Mouse (Mus musculus) forebrain, embryonic 16.5 days (tissue): ENCODE results near the gene Trim14. TPM values are rescaled to one million over a fixed set of nuclear protein-coding genes. Genes with fewer than 3 reads are reported as not detected.
A peak's percentile ranks its signal among the peaks of the same experiment; 100 is the strongest.

Source experiments
- ATAC-seq: fragments of 200-750 bp; cut with Nextera tagmentation; 2 replicates; pipeline ENCODE4 v1.8.0; 2017; ENCODE audit warnings: mild to moderate bottlenecking, moderate library complexity
- H3K27ac ChIP-seq: fragments of 300-500 bp; sonication (generic); 2 replicates; pipeline ENCODE4 v1.5.1; 2014; ENCODE audit warnings: low read length, control low read depth
- H3K27me3 ChIP-seq: fragments of 300-500 bp; sonication (generic); replicated peaks from 2 replicates; pipeline ENCODE4 v1.6.1; 2014; ENCODE audit warnings: low read length; ENCODE audit not compliant: control insufficient read depth, insufficient read depth
- H3K36me3 ChIP-seq: fragments of 300-500 bp; sonication (generic); 2 replicates; pipeline ENCODE4 v1.6.1; 2014; ENCODE audit not compliant: control insufficient read depth, insufficient read depth
- H3K4me1 ChIP-seq: fragments of 300-500 bp; sonication (generic); replicated peaks from 2 replicates; pipeline ENCODE4 v1.6.1; 2014; ENCODE audit warnings: low read length; ENCODE audit not compliant: control insufficient read depth, insufficient read depth
- H3K4me2 ChIP-seq: fragments of 300-500 bp; sonication (generic); 2 replicates; pipeline ENCODE4 v1.6.1; 2014; ENCODE audit warnings: mild to moderate bottlenecking, low read length, control low read depth
- H3K4me3 ChIP-seq: fragments of 300-500 bp; sonication (generic); replicated peaks from 2 replicates; pipeline ENCODE4 v1.5.1; 2014; ENCODE audit warnings: mild to moderate bottlenecking, low read length, control low read depth
- H3K9ac ChIP-seq: fragments of 300-500 bp; sonication (generic); replicated peaks from 2 replicates; pipeline ENCODE4 v1.6.1; 2014; ENCODE audit warnings: low read depth, low read length, control low read depth
- H3K9me3 ChIP-seq: fragments of 300-500 bp; sonication (generic); 2 replicates; pipeline ENCODE4 v1.6.1; 2016; ENCODE audit warnings: low read length; ENCODE audit not compliant: control insufficient read depth
- WGBS: fragments of 180-500 bp; shearing (Covaris S2); extraction: QIAGEN DNeasy Blood & Tissue Kit; methylation state at CpG from one replicate; pipeline ENCODE4 v1.1.7; 2014; 5-methylcytosine and 5-hydroxymethylcytosine counted together
- polyA plus RNA-seq: library from polyadenylated mRNA; unstranded; fragments of >200 nt; fragmentation: Nextera tagmentation; extraction: Ambion mirVana; gene quantifications from 2 replicates; pipeline ENCODE4 v1.2.1, GENCODE M21; 2015

Gene Trim14
- polyA plus RNA-seq, 1 experiment from 2014 or later: 0.85 TPM

GRCm38 (mm10) chr4:46523324-46523723 lies 12.6 kb downstream of the Trim14 start:
- no peak for ATAC-seq
- Histone ChIP-seq H3K4me2 (no peak overlapping the region), H3K27ac (no peak overlapping the region), H3K36me3 (no peaks in the 10 kb centered on the region), H3K9me3 (no peaks in the 10 kb centered on the region), H3K9ac (no peak overlapping the region), H3K4me1 (no peaks in the 10 kb centered on the region), H3K27me3 (no peaks in the 10 kb centered on the region), H3K4me3 (no peak overlapping the region)
- 84% methylated on average over 4 of the region's 4 CpGs for WGBS

- H3K4me3 ChIP-seq: no peak overlapping the region
- no peak overlapping the region for H3K27ac ChIP-seq
- H3K36me3 ChIP-seq: no peaks in the 10 kb centered on the region
- H3K27me3 ChIP-seq: no peaks in the 10 kb centered on the region
- H3K4me2 ChIP-seq: no peak overlapping the region
- no peaks in the 10 kb centered on the region for H3K9me3 ChIP-seq
- H3K9ac ChIP-seq: no peak overlapping the region
- no peaks in the 10 kb centered on the region for H3K4me1 ChIP-seq
- no peak for ATAC-seq
- 80% methylated on average over 10 of the region's 10 CpGs for WGBS
Measured at GRCm38 (mm10) chr4:46521457-46521856, 14.5 kb downstream of the Trim14 start.

GRCm38 (mm10) chr4:46520491-46520890 lies 15.4 kb downstream of the Trim14 start:
- WGBS: 81% methylated on average over 2 of the region's 2 CpGs
- H3K27ac ChIP-seq: no peak overlapping the region
- H3K4me3 ChIP-seq: no peak overlapping the region
- ATAC-seq: no peak
- H3K27me3 ChIP-seq: no peaks in the 10 kb centered on the region
- H3K4me2 ChIP-seq: no peak overlapping the region
- no peaks in the 10 kb centered on the region for H3K4me1 ChIP-seq
- H3K9ac ChIP-seq: no peak overlapping the region
- no peaks in the 10 kb centered on the region for H3K9me3 ChIP-seq
- H3K36me3 ChIP-seq: no peaks in the 10 kb centered on the region

GRCm38 (mm10) chr4:46507736-46508460 lies 28.0 kb downstream of the Trim14 start:
- WGBS: 9% methylated on average over 16 of the region's 16 CpGs
- H3K9ac ChIP-seq: no peak overlapping the region
- peak; percentile 31; the same call in 1 of the 2 replicates for ATAC-seq
- no peaks in the 10 kb centered on the region for H3K27me3 ChIP-seq
- H3K36me3 ChIP-seq: peaks cover 2% of the 10 kb centered on the region; the same call in 1 of the 2 replicates
- peak overlapping the region; percentile 83 for H3K4me2 ChIP-seq
- peaks cover 12% of the 10 kb centered on the region for H3K4me1 ChIP-seq
- peak overlapping the region; percentile 65 for H3K4me3 ChIP-seq
- no peaks in the 10 kb centered on the region for H3K9me3 ChIP-seq
- H3K27ac ChIP-seq: no peak overlapping the region

- Histone ChIP-seq H3K27me3 (no peaks in the 10 kb centered on the region), H3K4me3 (peak overlapping the region; percentile 65), H3K4me2 (peak overlapping the region; percentile 83), H3K27ac (peak overlapping the region; percentile 83), H3K4me1 (peaks cover 12% of the 10 kb centered on the region), H3K9ac (peak overlapping the region; percentile 81), H3K9me3 (no peaks in the 10 kb centered on the region), H3K36me3 (peaks cover 8% of the 10 kb centered on the region)
- peak; percentile 95 for ATAC-seq
- under 1% methylated on average over 76 of the region's 94 CpGs for WGBS
Measured at GRCm38 (mm10) chr4:46506801-46507610, 28.9 kb downstream of the Trim14 start.

GRCm38 (mm10) chr4:46505361-46506057 lies 30.4 kb downstream of the Trim14 start:
- peaks cover 12% of the 10 kb centered on the region for H3K4me1 ChIP-seq
- no peaks in the 10 kb centered on the region for H3K27me3 ChIP-seq
- H3K9ac ChIP-seq: no peak overlapping the region
- H3K4me3 ChIP-seq: no peak overlapping the region
- H3K9me3 ChIP-seq: no peaks in the 10 kb centered on the region
- no peak overlapping the region for H3K4me2 ChIP-seq
- no peak overlapping the region for H3K27ac ChIP-seq
- WGBS: 47% methylated on average over 8 of the region's 8 CpGs
- ATAC-seq: no peak
- H3K36me3 ChIP-seq: peaks cover 14% of the 10 kb centered on the region

- H3K27me3 ChIP-seq: no peaks in the 10 kb centered on the region
- no peak overlapping the region for H3K9ac ChIP-seq
- no peak overlapping the region for H3K4me2 ChIP-seq
- H3K9me3 ChIP-seq: no peaks in the 10 kb centered on the region
- H3K27ac ChIP-seq: peak overlapping the region; percentile 45
- 74% methylated on average over 3 of the region's 3 CpGs for WGBS
- peaks cover 12% of the 10 kb centered on the region for H3K4me1 ChIP-seq
- no peak for ATAC-seq
- H3K4me3 ChIP-seq: no peak overlapping the region
- H3K36me3 ChIP-seq: peaks cover 18% of the 10 kb centered on the region
Measured at GRCm38 (mm10) chr4:46503881-46504280, 32.1 kb downstream of the Trim14 start.

GRCm38 (mm10) chr4:46502606-46503502 lies 33.1 kb downstream of the Trim14 start:
- Histone ChIP-seq H3K27me3 (no peaks in the 10 kb centered on the region), H3K4me3 (no peak overlapping the region), H3K9me3 (no peaks in the 10 kb centered on the region), H3K4me1 (peaks cover 12% of the 10 kb centered on the region), H3K27ac (peak overlapping the region; percentile 45; the same call in 1 of the 2 replicates), H3K36me3 (peaks cover 18% of the 10 kb centered on the region), H3K4me2 (no peak overlapping the region), H3K9ac (no peak overlapping the region)
- ATAC-seq: no peak
- WGBS: 68% methylated on average over 16 of the region's 16 CpGs
